Mouse (Mus musculus) kidney, embryonic 16.5 days (tissue): Measurements from ENCODE around the gene Ptger3. TPM values are rescaled to one million over a fixed set of nuclear protein-coding genes. Genes with fewer than 3 reads are reported as not detected.

ENCODE experiments used
- ATAC-seq: fragments of 200-750 bp; cut with Nextera tagmentation; 2 replicates; pipeline ENCODE4 v1.8.0; 2017; ENCODE audit warnings: moderate TSS enrichment; ENCODE audit not compliant: low FRiP score, low TSS enrichment
- H3K27ac ChIP-seq: fragments of 300-500 bp; sonication (generic); 2 replicates; pipeline ENCODE4 v1.5.1; 2014; ENCODE audit warnings: low read length
- H3K27me3 ChIP-seq: fragments of 300-500 bp; sonication (generic); 2 replicates; pipeline ENCODE4 v1.6.1; 2014; ENCODE audit warnings: low read length, control low read depth, mixed read lengths; ENCODE audit not compliant: insufficient read depth
- H3K36me3 ChIP-seq: fragments of 300-500 bp; sonication (generic); 2 replicates; pipeline ENCODE4 v1.6.1; 2014; ENCODE audit warnings: low read length, control low read depth, mixed read lengths; ENCODE audit not compliant: insufficient read depth
- H3K4me1 ChIP-seq: fragments of 300-500 bp; sonication (generic); 2 replicates; pipeline ENCODE4 v1.6.1; 2014; ENCODE audit warnings: low read length, control low read depth, mixed read lengths; ENCODE audit not compliant: insufficient read depth
- H3K4me2 ChIP-seq: fragments of 300-500 bp; sonication (generic); replicated peaks from 2 replicates; pipeline ENCODE4 v1.6.1; 2014; ENCODE audit warnings: low read depth, low read length
- H3K4me3 ChIP-seq: fragments of 300-500 bp; sonication (generic); 2 replicates; pipeline ENCODE4 v1.5.1; 2014; ENCODE audit warnings: mild to moderate bottlenecking, low read length
- H3K9ac ChIP-seq: fragments of 300-500 bp; sonication (generic); replicated peaks from 2 replicates; pipeline ENCODE4 v1.6.1; 2014; ENCODE audit warnings: low read length
- H3K9me3 ChIP-seq: fragments of 300-500 bp; sonication (generic); 2 replicates; pipeline ENCODE4 v1.6.1; 2016; ENCODE audit warnings: low read length, control low read depth
- WGBS: fragments of 180-500 bp; shearing (Covaris S2); extraction: QIAGEN DNeasy Blood & Tissue Kit; methylation state at CpG from one replicate; pipeline ENCODE4 v1.1.7; 2014; 5-methylcytosine and 5-hydroxymethylcytosine counted together
- polyA plus RNA-seq: library from polyadenylated mRNA; unstranded; fragments of >200 nt; fragmentation: Nextera tagmentation; extraction: Ambion mirVana; gene quantifications from 2 replicates; pipeline ENCODE4 v1.2.1, GENCODE M21; 2015

The Ptger3 gene
- polyA plus RNA-seq, 1 experiment from 2014 or later: 7.4 TPM

GRCm38 (mm10) chr3:157631383-157631782, 64.7 kb downstream of the Ptger3 start:
- Histone ChIP-seq H3K4me3 (no peak overlapping the region), H3K27me3 (no peaks in the 10 kb centered on the region), H3K9me3 (no peaks in the 10 kb centered on the region), H3K4me2 (no peak overlapping the region), H3K4me1 (no peaks in the 10 kb centered on the region), H3K9ac (no peak overlapping the region), H3K27ac (no peak overlapping the region), H3K36me3 (no peaks in the 10 kb centered on the region)
- ATAC-seq: no peak
- WGBS: 58% methylated on average over 2 of the region's 2 CpGs

- no peak for ATAC-seq
- Histone ChIP-seq H3K27me3 (no peaks in the 10 kb centered on the region), H3K9me3 (no peaks in the 10 kb centered on the region), H3K4me1 (no peaks in the 10 kb centered on the region), H3K27ac (no peak overlapping the region), H3K4me3 (no peak overlapping the region), H3K9ac (no peak overlapping the region), H3K4me2 (no peak overlapping the region), H3K36me3 (no peaks in the 10 kb centered on the region)
- 76% methylated on average over 3 of the region's 3 CpGs for WGBS
These were observed 67.7 kb downstream of the Ptger3 start for GRCm38 (mm10) chr3:157634431-157634830.

DNA sequence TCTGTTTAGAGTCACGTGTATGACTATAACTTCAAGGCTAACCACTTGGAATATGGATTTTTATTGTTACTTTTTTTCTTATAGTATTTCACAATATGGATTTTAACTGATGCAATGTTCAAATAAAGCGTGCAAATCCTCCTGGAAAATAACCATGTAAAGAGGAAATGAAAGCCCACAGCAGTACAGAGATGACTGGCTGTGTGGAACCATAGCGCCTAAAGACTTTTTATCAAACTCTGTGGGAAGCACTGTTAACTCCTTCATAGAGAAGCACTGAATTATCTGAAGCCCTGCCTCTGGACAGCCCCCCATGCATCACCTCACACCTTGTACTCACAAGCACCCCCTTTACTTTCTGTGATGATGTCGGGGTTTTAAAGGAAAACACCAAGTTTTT, 69.0 kb downstream of the Ptger3 start:
- no peak for ATAC-seq

DNA sequence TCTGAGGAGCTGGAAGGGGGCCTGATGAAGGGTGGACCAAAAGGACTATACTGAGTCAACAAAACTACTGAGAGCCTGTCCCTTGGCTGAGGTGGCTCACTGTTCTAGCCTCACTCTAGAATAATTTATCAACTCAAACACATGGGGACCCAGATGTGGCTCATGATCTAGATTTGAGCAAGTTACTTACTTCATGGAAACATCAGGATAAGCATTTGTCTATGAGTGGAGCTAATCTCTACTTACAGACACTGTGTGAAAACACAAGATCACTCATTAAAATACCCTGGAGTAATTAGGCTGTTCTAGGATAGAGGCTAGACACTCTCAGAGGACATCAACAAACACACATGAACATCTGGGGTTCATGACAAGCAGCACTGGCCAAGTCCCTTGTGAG, 70.2 kb downstream of the Ptger3 start:
- Histone ChIP-seq H3K27me3 (no peaks in the 10 kb centered on the region), H3K9ac (no peak overlapping the region), H3K4me2 (no peak overlapping the region), H3K4me1 (no peaks in the 10 kb centered on the region), H3K27ac (no peak overlapping the region), H3K9me3 (no peaks in the 10 kb centered on the region), H3K4me3 (no peak overlapping the region), H3K36me3 (no peaks in the 10 kb centered on the region)
- ATAC-seq: no peak

More for the DNA sequence above, 69.0 kb downstream of the Ptger3 start:
- 87% methylated on average over 4 of the region's 4 CpGs for WGBS
- Histone ChIP-seq H3K4me1 (no peaks in the 10 kb centered on the region), H3K4me3 (no peak overlapping the region), H3K4me2 (no peak overlapping the region), H3K9ac (no peak overlapping the region), H3K27ac (no peak overlapping the region), H3K36me3 (no peaks in the 10 kb centered on the region), H3K27me3 (no peaks in the 10 kb centered on the region), H3K9me3 (no peaks in the 10 kb centered on the region)

GRCm38 (mm10) chr3:157637341-157637740, 70.6 kb downstream of the Ptger3 start:
- Histone ChIP-seq H3K36me3 (no peaks in the 10 kb centered on the region), H3K9ac (no peak overlapping the region), H3K4me3 (no peak overlapping the region), H3K27ac (no peak overlapping the region), H3K27me3 (no peaks in the 10 kb centered on the region), H3K4me1 (no peaks in the 10 kb centered on the region), H3K4me2 (no peak overlapping the region), H3K9me3 (no peaks in the 10 kb centered on the region)
- 61% methylated on average over 2 of the region's 2 CpGs for WGBS
- ATAC-seq: no peak

GRCm38 (mm10) chr3:157641634-157642033, 74.9 kb downstream of the Ptger3 start:
- 71% methylated on average over 4 of the region's 4 CpGs for whole genome bisulfite sequencing
- no peak for ATAC-seq
- no peak overlapping the region for H3K27ac ChIP-seq
- H3K4me3 ChIP-seq: no peak overlapping the region
- no peak overlapping the region for H3K4me2 ChIP-seq
- H3K36me3 ChIP-seq: no peaks in the 10 kb centered on the region
- H3K9ac ChIP-seq: no peak overlapping the region
- H3K9me3 ChIP-seq: no peaks in the 10 kb centered on the region
- no peaks in the 10 kb centered on the region for H3K27me3 ChIP-seq
- H3K4me1 ChIP-seq: no peaks in the 10 kb centered on the region

DNA sequence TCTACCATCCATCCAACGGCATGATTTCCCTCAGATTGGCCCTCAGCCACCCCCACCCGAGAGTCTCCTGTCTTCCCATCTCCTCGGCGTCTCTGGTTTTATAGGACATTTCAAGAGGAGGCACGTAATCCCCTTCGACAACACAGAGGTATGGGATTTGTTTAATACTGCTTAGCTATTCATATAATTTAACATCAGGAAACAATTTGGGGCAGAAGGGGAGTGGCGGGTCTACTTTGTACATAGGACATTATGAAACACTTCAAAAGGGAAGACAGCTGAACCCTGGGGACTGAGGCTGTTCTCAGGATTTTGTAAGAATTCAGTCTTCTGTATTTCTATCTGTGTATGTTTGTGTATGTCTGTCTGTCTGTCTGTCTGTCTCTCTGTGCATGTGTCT, 94.9 kb downstream of the Ptger3 start:
- Histone ChIP-seq H3K4me3 (no peak overlapping the region), H3K27me3 (no peaks in the 10 kb centered on the region), H3K4me2 (no peak overlapping the region), H3K4me1 (peaks cover 10% of the 10 kb centered on the region; the same call in 1 of the 2 replicates), H3K27ac (no peak overlapping the region), H3K9me3 (no peaks in the 10 kb centered on the region), H3K36me3 (no peaks in the 10 kb centered on the region), H3K9ac (no peak overlapping the region)
- no peak for ATAC-seq
- 81% methylated on average over 7 of the region's 7 CpGs for WGBS

GRCm38 (mm10) chr3:157664486-157665041, 97.9 kb downstream of the Ptger3 start:
- Histone ChIP-seq H3K9me3 (no peaks in the 10 kb centered on the region), H3K4me3 (no peak overlapping the region), H3K27ac (no peak overlapping the region), H3K36me3 (no peaks in the 10 kb centered on the region), H3K4me2 (no peak overlapping the region), H3K27me3 (no peaks in the 10 kb centered on the region), H3K4me1 (peaks cover 10% of the 10 kb centered on the region; the same call in 1 of the 2 replicates), H3K9ac (no peak overlapping the region)
- ATAC-seq: peak; percentile 62

DNA sequence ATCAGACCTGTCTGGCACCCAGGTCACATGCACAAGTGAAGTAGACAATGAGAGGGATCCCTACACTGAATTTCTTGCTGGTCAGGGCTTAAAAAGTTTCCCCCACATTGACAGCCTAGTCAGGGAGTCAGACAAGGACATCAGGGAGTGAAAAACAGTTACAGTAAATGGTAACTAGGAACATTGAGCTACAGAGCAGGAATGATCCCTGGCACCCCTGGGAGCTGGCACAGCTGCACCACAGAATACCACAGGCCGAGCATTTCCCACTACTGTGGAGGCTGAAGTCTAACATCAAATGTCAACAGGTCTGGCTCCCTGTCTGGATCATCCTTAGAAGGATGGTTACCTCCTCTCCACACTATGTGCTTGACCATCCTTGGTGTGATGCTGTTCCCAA, 98.8 kb downstream of the Ptger3 start:
- Histone ChIP-seq H3K36me3 (no peaks in the 10 kb centered on the region), H3K9me3 (no peaks in the 10 kb centered on the region), H3K4me2 (no peak overlapping the region), H3K9ac (no peak overlapping the region), H3K27me3 (no peaks in the 10 kb centered on the region), H3K4me3 (no peak overlapping the region), H3K27ac (no peak overlapping the region), H3K4me1 (peaks cover 10% of the 10 kb centered on the region; the same call in 1 of the 2 replicates)
- ATAC-seq: no peak; the same call in 1 of the 2 replicates
- 62% methylated on average over 1 of the region's 1 CpGs for WGBS

DNA sequence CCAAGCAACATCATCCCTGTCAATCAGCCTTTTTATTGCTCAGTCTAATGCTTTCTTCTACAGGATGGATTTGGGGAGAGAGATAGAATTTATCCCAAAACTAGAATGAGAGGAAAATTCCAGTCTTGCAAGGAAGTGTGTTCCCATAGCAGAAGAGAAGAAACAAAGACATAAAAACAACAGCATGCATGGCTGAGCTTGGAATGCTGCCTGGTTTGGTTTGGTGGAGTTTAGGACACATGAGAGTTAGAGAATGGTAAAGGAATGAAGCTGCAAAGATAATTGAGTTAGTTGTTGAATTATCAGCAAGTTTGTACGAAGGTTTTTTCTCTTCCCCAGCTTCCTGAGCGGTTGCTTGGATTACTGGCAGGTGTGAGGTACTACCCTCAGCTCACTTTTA, 99.5 kb downstream of the Ptger3 start:
- Histone ChIP-seq H3K4me3 (no peak overlapping the region), H3K9ac (no peak overlapping the region), H3K27ac (no peak overlapping the region), H3K4me2 (no peak overlapping the region), H3K36me3 (no peaks in the 10 kb centered on the region), H3K9me3 (no peaks in the 10 kb centered on the region), H3K27me3 (no peaks in the 10 kb centered on the region), H3K4me1 (peaks cover 10% of the 10 kb centered on the region; the same call in 1 of the 2 replicates)
- 63% methylated on average over 2 of the region's 2 CpGs for WGBS
- 0 out of 2 replicates have a peak, but pooled peaks have one; percentile 46 for ATAC-seq
